Mouse (Mus musculus) E14TG2a.4 (cell line): ENCODE measurements around the gene Olfr1418.
"Not testable (repeated sequence)": the region's sequence is repeated elsewhere in the genome, so short reads cannot be mapped to it uniquely, and the experiment has no call there.

Source experiments
- H3K27me3 ChIP-seq: 2 replicates; pipeline ENCODE4 v1.6.1; 2014; ENCODE audit warnings: low read length, control low read depth; ENCODE audit not compliant: insufficient read depth
- H3K36me3 ChIP-seq: 2 replicates; pipeline ENCODE4 v1.6.1; 2014; ENCODE audit warnings: low read length, control low read depth; ENCODE audit not compliant: insufficient read depth
- H3K4me1 ChIP-seq: replicated peaks from 2 replicates; pipeline ENCODE4 v1.6.1; 2014; ENCODE audit warnings: low read depth, low read length, control low read depth
- H3K4me3 ChIP-seq: replicated peaks from 2 replicates; pipeline ENCODE4 v1.5.1; 2014; ENCODE audit warnings: mild to moderate bottlenecking, low read length
- H3K9me3 ChIP-seq: 2 replicates; pipeline ENCODE4 v1.6.1; 2014; ENCODE audit warnings: low read length, control low read depth
- CTCF ChIP-seq: conservative IDR thresholded peaks from 2 replicates; pipeline ENCODE4 v1.5.1; 2014; ENCODE audit warnings: low read length
- NANOG ChIP-seq: IDR thresholded peaks from 2 replicates; pipeline ENCODE4 v1.6.1; 2014; ENCODE audit warnings: borderline replicate concordance, low read length, mixed read lengths
- POU5F1 ChIP-seq: IDR thresholded peaks from 2 replicates; pipeline ENCODE4 v1.6.1; 2014; ENCODE audit warnings: low read length, borderline replicate concordance

The Olfr1418 gene

GRCm38 (mm10) chr19:11860966-11861365 lies at the start of gene Olfr1418:
Gene Olfr1418 (minus strand): TSS chr19:11861066.
- Histone ChIP-seq H3K36me3 (no peaks in the 10 kb centered on the region), H3K4me1 (no peaks in the 10 kb centered on the region), H3K27me3 (no peaks in the 10 kb centered on the region), H3K9me3 (0 out of 2 replicates have a peak, but pooled peaks cover 3% of the 10 kb centered on the region), H3K4me3 (no peak within 1 kb of the TSS)
- TF ChIP-seq POU5F1 (no peak), NANOG (no peak), CTCF (no peak)

- no peak within 1 kb of the TSS for H3K4me3 ChIP-seq
- peaks cover 3% of the 10 kb centered on the region; the same call in 1 of the 2 replicates for H3K27me3 ChIP-seq
- H3K36me3 ChIP-seq, result no peaks in the 10 kb centered on the region
- TF ChIP-seq NANOG, result no peak
- no peak for TF ChIP-seq CTCF
- TF ChIP-seq POU5F1, result no peak
- H3K4me1 ChIP-seq, result no peaks in the 10 kb centered on the region
- H3K9me3 ChIP-seq, result no peaks in the 10 kb centered on the region
These were observed 25.4 kb upstream of the Olfr1418 start, which contains the start of gene Olfr1420 for GRCm38 (mm10) chr19:11886265-11886664. Gene Olfr1420 (plus strand): TSS chr19:11886565.

- H3K36me3 ChIP-seq, H3K4me1 ChIP-seq, H3K9me3 ChIP-seq: not testable (repeated sequence)
- H3K27me3 ChIP-seq, result peaks cover 25% of the 10 kb centered on the region
- H3K4me3 ChIP-seq, result peak overlapping the region; percentile 64
These were observed 17.5 kb upstream of the Olfr1418 start for GRCm38 (mm10) chr19:11878404-11878803.

- H3K36me3 ChIP-seq, result no peaks in the 10 kb centered on the region
- H3K27me3 ChIP-seq, result peaks cover 38% of the 10 kb centered on the region
- H3K4me1 ChIP-seq, result peaks cover 10% of the 10 kb centered on the region; the same call in 1 of the 2 replicates
- H3K4me3 ChIP-seq, result no peak within 1 kb of the TSS
- TF ChIP-seq POU5F1 (no peak), NANOG (no peak), CTCF (no peak)
- no peaks in the 10 kb centered on the region for H3K9me3 ChIP-seq
These were observed 14.1 kb upstream of the Olfr1418 start, which contains the start of gene Olfr1419 for GRCm38 (mm10) chr19:11875006-11875405. Gene Olfr1419 (minus strand): TSS chr19:11875106.

GRCm38 (mm10) chr19:11867837-11868236 lies 7.0 kb upstream of the Olfr1418 start:
- H3K27me3 ChIP-seq, result peaks cover 30% of the 10 kb centered on the region
- H3K4me3 ChIP-seq, result no peak overlapping the region
- TF ChIP-seq CTCF (peak; percentile 76), NANOG (no peak), POU5F1 (no peak)
- H3K4me1 ChIP-seq, result peaks cover 3% of the 10 kb centered on the region; the same call in 1 of the 2 replicates
- H3K36me3 ChIP-seq, result no peaks in the 10 kb centered on the region
- H3K9me3 ChIP-seq, result peaks cover 6% of the 10 kb centered on the region; the same call in 1 of the 2 replicates

GRCm38 (mm10) chr19:11856506-11856905 lies 4.4 kb downstream of the Olfr1418 start:
- Histone ChIP-seq H3K36me3 (no peaks in the 10 kb centered on the region), H3K27me3 (no peaks in the 10 kb centered on the region), H3K4me1 (no peaks in the 10 kb centered on the region), H3K4me3 (no peak overlapping the region), H3K9me3 (no peaks in the 10 kb centered on the region)
- no peak for TF ChIP-seq POU5F1

GRCm38 (mm10) chr19:11854821-11855220 lies 6.0 kb downstream of the Olfr1418 start:
- Histone ChIP-seq H3K9me3 (no peaks in the 10 kb centered on the region), H3K4me3 (no peak overlapping the region), H3K27me3 (no peaks in the 10 kb centered on the region), H3K36me3 (no peaks in the 10 kb centered on the region), H3K4me1 (no peaks in the 10 kb centered on the region)
- TF ChIP-seq NANOG (no peak), CTCF (no peak), POU5F1 (no peak)

GRCm38 (mm10) chr19:11852652-11853051 lies 8.2 kb downstream of the Olfr1418 start:
- Histone ChIP-seq H3K4me1 (no peaks in the 10 kb centered on the region), H3K4me3 (no peak overlapping the region), H3K27me3 (no peaks in the 10 kb centered on the region), H3K36me3 (no peaks in the 10 kb centered on the region), H3K9me3 (no peaks in the 10 kb centered on the region)
- TF ChIP-seq NANOG (no peak), POU5F1 (no peak), CTCF (no peak)

- TF ChIP-seq NANOG, result no peak
- TF ChIP-seq CTCF, result no peak
- TF ChIP-seq POU5F1, result no peak
- H3K9me3 ChIP-seq, result 0 out of 2 replicates have a peak, but pooled peaks cover 3% of the 10 kb centered on the region
- no peaks in the 10 kb centered on the region for H3K4me1 ChIP-seq
- no peaks in the 10 kb centered on the region for H3K36me3 ChIP-seq
- no peak overlapping the region for H3K4me3 ChIP-seq
- no peaks in the 10 kb centered on the region for H3K27me3 ChIP-seq
These were observed 14.5 kb downstream of the Olfr1418 start for GRCm38 (mm10) chr19:11846333-11846732.
